Mouse (Mus musculus): ENCODE data around the gene Zbtb20.

GRCm38 (mm10) chr16:43457814-43458213 is 582.1 kb downstream of the Zbtb20 start:
- TF ChIP-seq CTCF (IDR thresholded peaks at IDR 0.05): no peak
- TF ChIP-seq EP300 (IDR thresholded peaks at IDR 0.05): no peak
